Mouse (Mus musculus) liver, embryonic 14.5 days (tissue): ENCODE results near the gene Ssu72.

ENCODE experiments used
- CTCF ChIP-seq: IDR thresholded peaks from 2 replicates; pipeline ENCODE4 v1.5.1; 2016; ENCODE audit warnings: antibody characterized with exemption, low read depth, control low read depth
- EP300 ChIP-seq: IDR thresholded peaks from 2 replicates; pipeline ENCODE4 v1.6.1; 2016; ENCODE audit warnings: antibody characterized with exemption, low read depth

DNA sequence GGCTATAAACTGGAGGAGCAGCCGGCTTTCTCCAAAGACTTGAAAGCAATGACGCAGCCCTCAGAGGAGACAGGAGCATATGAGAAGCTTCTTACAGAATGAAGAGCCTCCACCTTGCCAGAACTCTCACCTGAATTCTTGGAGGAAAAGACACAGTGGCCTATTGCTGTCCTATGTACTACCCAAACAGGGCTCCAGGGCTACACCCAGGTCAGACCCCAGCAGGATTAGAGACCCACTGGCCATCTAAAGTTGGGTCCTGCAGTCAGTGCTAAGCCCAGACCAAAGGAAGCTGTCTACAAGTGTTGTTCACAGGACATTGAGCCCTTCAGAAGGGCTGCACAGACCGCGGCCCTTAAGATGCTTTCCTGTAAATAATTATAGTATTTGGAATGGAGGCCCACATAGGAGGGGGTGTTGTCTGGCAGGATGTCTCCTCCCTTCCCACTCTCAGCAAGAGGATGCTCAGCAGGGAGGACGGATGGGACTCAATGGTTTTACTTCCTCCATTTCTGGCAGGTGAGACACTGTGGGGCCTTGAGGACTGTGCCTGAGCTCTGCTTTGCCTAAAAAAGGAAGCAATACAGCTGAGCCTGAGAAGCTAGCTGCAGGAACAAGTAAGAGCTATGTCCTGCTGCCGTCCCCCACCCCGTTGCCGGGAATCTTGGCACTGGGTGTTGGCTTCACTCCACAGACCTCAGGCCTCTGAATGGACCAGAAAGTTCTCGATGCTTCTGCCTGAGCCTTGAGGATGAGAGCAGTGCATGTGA, 70.6 kb downstream of the Ssu72 start:
- TF ChIP-seq EP300 (no peak), CTCF (no peak)
